In genomic region chr6:28479865-28480751, GRCm38 (mm10) we compare ENCODE assay signal across 7 mouse cellular contexts. TPM values are rescaled to one million over a fixed set of nuclear protein-coding genes. Genes with fewer than 3 reads are reported as not detected.
DNase-seq lines count a peak whose midpoint lies in the region; ATAC-seq lines count a peak whose summit lies in the region.

No protein-coding gene starts in this region.

- peak; percentile 100 for DNase-seq in adrenal gland, adult 8-10 months
- DNase-seq in embryo, embryonic 9.5 days (ENCODE audit: extremely low spot score), result peak; percentile 96
- peak; percentile 93 to 98 for DNase-seq in gastrocnemius, postnatal 4 days (ENCODE audit: low spot score in 2 of 2)
- peak; percentile 99 for DNase-seq in left cerebral cortex, postnatal 36 days (ENCODE audit: low spot score in 2 of 2)
- peak; percentile 98 for DNase-seq in midbrain, embryonic 11.5 days (ENCODE audit: low spot score, missing footprints)
- peak; percentile 99 for DNase-seq in skeletal muscle tissue, adult 2 months (ENCODE audit: low read depth, low spot score)

- under 1% methylated on average over 66 of the region's 68 CpGs for WGBS in intestine, embryonic 16.5 days
- under 1% methylated on average over 64 of the region's 68 CpGs for WGBS in midbrain, embryonic 11.5 days

- H3K9ac ChIP-seq in intestine, embryonic 16.5 days (ENCODE audit: low read depth, low read length), result peak overlapping the region; percentile 89
- H3K9ac ChIP-seq in midbrain, embryonic 11.5 days (ENCODE audit: low read length), result peak overlapping the region; percentile 76

- peak overlapping the region; percentile 97 for H3K4me3 ChIP-seq in intestine, embryonic 16.5 days (ENCODE audit: low read length)
- H3K4me3 ChIP-seq in midbrain, embryonic 11.5 days (ENCODE audit: low read depth, low read length), result peak overlapping the region; percentile 81

- ATAC-seq in intestine, embryonic 16.5 days, result peak; percentile 99
- peak; percentile 99 for ATAC-seq in midbrain, embryonic 11.5 days (ENCODE audit: low FRiP score)

- H3K9me3 ChIP-seq in intestine, embryonic 16.5 days (ENCODE audit: control insufficient read depth, low read length), result no peaks in the 10 kb centered on the region
- H3K9me3 ChIP-seq in midbrain, embryonic 11.5 days (ENCODE audit: control insufficient read depth, low read length), result no peaks in the 10 kb centered on the region

- peak overlapping the region; percentile 74 for H3K4me2 ChIP-seq in intestine, embryonic 16.5 days (ENCODE audit: low read depth, low read length)
- H3K4me2 ChIP-seq in midbrain, embryonic 11.5 days, result peak overlapping the region; percentile 74

- H3K27ac ChIP-seq in intestine, embryonic 16.5 days (ENCODE audit: low read length), result peak overlapping the region; percentile 89
- H3K27ac ChIP-seq in midbrain, embryonic 11.5 days (ENCODE audit: low read depth, low read length), result no peak overlapping the region; the same call in 1 of the 2 replicates

- H3K36me3 ChIP-seq in intestine, embryonic 16.5 days (ENCODE audit: control insufficient read depth, insufficient read depth, low read length), result no peaks in the 10 kb centered on the region
- H3K36me3 ChIP-seq in midbrain, embryonic 11.5 days (ENCODE audit: control insufficient read depth, insufficient read depth, low read length), result no peaks in the 10 kb centered on the region

- intact Hi-C loops in left cerebral cortex, postnatal 36 days (cut with DNase I), result loop anchor here (5.0 kb wide), 1 partner anchor 58 kb away; the partner anchor contains the start of gene Arf5

- H3K27me3 ChIP-seq in intestine, embryonic 16.5 days (replicated peaks; ENCODE audit: control insufficient read depth, insufficient read depth, low read length), result no peaks in the 10 kb centered on the region
- H3K27me3 ChIP-seq in midbrain, embryonic 11.5 days (ENCODE audit: control insufficient read depth, insufficient read depth, low read length), result no peaks in the 10 kb centered on the region

- peaks cover 29% of the 10 kb centered on the region for H3K4me1 ChIP-seq in intestine, embryonic 16.5 days (ENCODE audit: control insufficient read depth, insufficient read depth, low read length)
- peaks cover 16% of the 10 kb centered on the region for H3K4me1 ChIP-seq in midbrain, embryonic 11.5 days (ENCODE audit: control insufficient read depth, insufficient read depth, low read length)

RNA-seq across cellular contexts. Expression of gene Snd1, which starts 5.2 kb away (rescaled TPM):
- 100 to 1,000 TPM; 152 to 181 (median 176) TPM for total RNA-seq in adrenal gland, adult 8-10 months (2022)
- 10 to 100 TPM; 80.2 to 83.3 TPM for total RNA-seq in gastrocnemius, postnatal 4 days (2021)
- polyA plus RNA-seq in intestine, embryonic 16.5 days (2015; fragmentation: Nextera tagmentation; extraction: Ambion mirVana), result 125 and 127 TPM in 2 replicates
- total RNA-seq in left cerebral cortex, postnatal 36 days (2021), result 10 to 100 TPM; 81.3 to 82.8 TPM
- polyA plus RNA-seq in midbrain, embryonic 11.5 days (2014; fragmentation: Nextera tagmentation; extraction: Ambion mirVana), result 80.0 and 88.9 TPM in 2 replicates

RNA-seq across cellular contexts. Expression of gene Pax4, which starts 31.0 kb away (rescaled TPM):
- total RNA-seq in adrenal gland, adult 8-10 months (2022), result not detected
- not detected for total RNA-seq in gastrocnemius, postnatal 4 days (2021)
- polyA plus RNA-seq in intestine, embryonic 16.5 days (2015; fragmentation: Nextera tagmentation; extraction: Ambion mirVana), result 1.8 and 2.6 TPM in 2 replicates
- total RNA-seq in left cerebral cortex, postnatal 36 days (2021), result not detected
- not detected in 2 replicates for polyA plus RNA-seq in midbrain, embryonic 11.5 days (2014; fragmentation: Nextera tagmentation; extraction: Ambion mirVana)

RNA-seq across cellular contexts. Expression of gene Gcc1, which starts 51.9 kb away (rescaled TPM):
- 10 to 100 TPM; 17.4 to 20.6 (median 18.6) TPM for total RNA-seq in adrenal gland, adult 8-10 months (2022)
- 10 to 100 TPM in 1 of 2 experiments, 1 to 10 TPM in 1; 9.2 to 10.4 TPM for total RNA-seq in gastrocnemius, postnatal 4 days (2021)
- 8.4 and 8.6 TPM in 2 replicates for polyA plus RNA-seq in intestine, embryonic 16.5 days (2015; fragmentation: Nextera tagmentation; extraction: Ambion mirVana)
- total RNA-seq in left cerebral cortex, postnatal 36 days (2021), result 10 to 100 TPM; 19.0 to 24.8 TPM
- 8.2 and 8.9 TPM in 2 replicates for polyA plus RNA-seq in midbrain, embryonic 11.5 days (2014; fragmentation: Nextera tagmentation; extraction: Ambion mirVana)

RNA-seq across cellular contexts. Expression of gene Fscn3, which starts 52.5 kb away (rescaled TPM):
- under 1 TPM in 1 of 4 experiments, not detected in 3; 0.16 TPM for total RNA-seq in adrenal gland, adult 8-10 months (2022)
- under 1 TPM in 1 of 2 experiments, not detected in 1; 0.13 TPM for total RNA-seq in gastrocnemius, postnatal 4 days (2021)
- polyA plus RNA-seq in intestine, embryonic 16.5 days (2015; fragmentation: Nextera tagmentation; extraction: Ambion mirVana), result 0.07 TPM in 1 of 2 replicates, not detected in the other
- total RNA-seq in left cerebral cortex, postnatal 36 days (2021), result not detected
- polyA plus RNA-seq in midbrain, embryonic 11.5 days (2014; fragmentation: Nextera tagmentation; extraction: Ambion mirVana), result not detected in 2 replicates

RNA-seq across cellular contexts. Expression of gene Arf5, which starts 56.7 kb away (rescaled TPM):
- 100 to 1,000 TPM; 150 to 160 (median 155) TPM for total RNA-seq in adrenal gland, adult 8-10 months (2022)
- 100 to 1,000 TPM; 150 to 165 TPM for total RNA-seq in gastrocnemius, postnatal 4 days (2021)
- 271 and 273 TPM in 2 replicates for polyA plus RNA-seq in intestine, embryonic 16.5 days (2015; fragmentation: Nextera tagmentation; extraction: Ambion mirVana)
- total RNA-seq in left cerebral cortex, postnatal 36 days (2021), result 100 to 1,000 TPM; 254 to 319 TPM
- polyA plus RNA-seq in midbrain, embryonic 11.5 days (2014; fragmentation: Nextera tagmentation; extraction: Ambion mirVana), result 307 and 332 TPM in 2 replicates
